Mouse (Mus musculus) embryonic facial prominence, embryonic 15.5 days (tissue): ENCODE results near the gene Pakap. TPM values are rescaled to one million over a fixed set of nuclear protein-coding genes. Genes with fewer than 3 reads are reported as not detected.

ENCODE experiments used
- ATAC-seq: fragments of 200-750 bp; cut with Nextera tagmentation; 2 replicates; pipeline ENCODE4 v1.8.0; 2017; ENCODE audit warnings: low read depth, moderate TSS enrichment; ENCODE audit not compliant: insufficient number of reproducible peaks, low FRiP score, low TSS enrichment
- H3K27ac ChIP-seq: fragments of 300-500 bp; sonication (generic); replicated peaks from 2 replicates; pipeline ENCODE4 v1.5.1; 2015; ENCODE audit warnings: mild to moderate bottlenecking, inconsistent platforms
- H3K27me3 ChIP-seq: fragments of 300-500 bp; sonication (generic); 2 replicates; pipeline ENCODE4 v1.6.1; 2015; ENCODE audit warnings: inconsistent platforms
- H3K36me3 ChIP-seq: fragments of 300-500 bp; sonication (generic); 2 replicates; pipeline ENCODE4 v1.6.1; 2015; ENCODE audit warnings: mild to moderate bottlenecking, inconsistent platforms
- H3K4me1 ChIP-seq: fragments of 300-500 bp; sonication (generic); 2 replicates; pipeline ENCODE4 v1.6.1; 2015; ENCODE audit warnings: inconsistent platforms
- H3K4me2 ChIP-seq: fragments of 300-500 bp; sonication (generic); replicated peaks from 2 replicates; pipeline ENCODE4 v1.6.1; 2015; ENCODE audit warnings: mild to moderate bottlenecking, inconsistent platforms
- H3K4me3 ChIP-seq: fragments of 300-500 bp; sonication (generic); replicated peaks from 2 replicates; pipeline ENCODE4 v1.5.1; 2015; ENCODE audit warnings: mild to moderate bottlenecking, inconsistent platforms
- H3K9ac ChIP-seq: fragments of 300-500 bp; sonication (generic); 2 replicates; pipeline ENCODE4 v1.6.1; 2015; ENCODE audit warnings: inconsistent platforms
- H3K9me3 ChIP-seq: fragments of 300-500 bp; sonication (generic); replicated peaks from 2 replicates; pipeline ENCODE4 v1.6.1; 2016; ENCODE audit warnings: inconsistent platforms
- WGBS: fragments of 180-500 bp; shearing (Covaris S2); methylation state at CpG from one replicate; pipeline ENCODE4 v1.1.7; 2015; 5-methylcytosine and 5-hydroxymethylcytosine counted together
- polyA plus RNA-seq: library from polyadenylated mRNA; unstranded; fragments of >200 nt; fragmentation: Nextera tagmentation; extraction: Ambion mirVana; gene quantifications from 2 replicates; pipeline ENCODE4 v1.2.1, GENCODE M21; 2015

Pakap gene
- polyA plus RNA-seq, 1 experiment from 2014 or later = 27.6 TPM

- ATAC-seq = no peak
- H3K4me1 ChIP-seq = no peaks in the 10 kb centered on the region
- 10% methylated on average over 5 of the region's 5 CpGs for whole genome bisulfite sequencing
- no peak overlapping the region for H3K4me3 ChIP-seq
- no peak overlapping the region for H3K4me2 ChIP-seq
- no peaks in the 10 kb centered on the region for H3K9me3 ChIP-seq
- no peaks in the 10 kb centered on the region for H3K27me3 ChIP-seq
- no peak overlapping the region for H3K9ac ChIP-seq
- no peak overlapping the region for H3K27ac ChIP-seq
- H3K36me3 ChIP-seq = no peaks in the 10 kb centered on the region
Observed at GRCm38 (mm10) chr4:57904211-57904610, 336.2 kb downstream of the Pakap start.

- no peaks in the 10 kb centered on the region for H3K27me3 ChIP-seq
- H3K4me1 ChIP-seq = no peaks in the 10 kb centered on the region
- ATAC-seq = no peak
- H3K27ac ChIP-seq = no peak overlapping the region
- no peak overlapping the region for H3K4me3 ChIP-seq
- 30% methylated on average over 9 of the region's 9 CpGs for WGBS
- H3K9me3 ChIP-seq = no peaks in the 10 kb centered on the region
- H3K4me2 ChIP-seq = no peak overlapping the region
- H3K36me3 ChIP-seq = no peaks in the 10 kb centered on the region
- no peak overlapping the region for H3K9ac ChIP-seq
Observed at GRCm38 (mm10) chr4:57904638-57905037, 336.7 kb downstream of the Pakap start.

GRCm38 (mm10) chr4:57906708-57907107, 338.7 kb downstream of the Pakap start:
- Histone ChIP-seq H3K27ac (no peak overlapping the region), H3K9ac (no peak overlapping the region), H3K9me3 (no peaks in the 10 kb centered on the region), H3K4me2 (no peak overlapping the region), H3K4me3 (no peak overlapping the region), H3K27me3 (no peaks in the 10 kb centered on the region), H3K4me1 (no peaks in the 10 kb centered on the region), H3K36me3 (no peaks in the 10 kb centered on the region)
- no peak for ATAC-seq
- 24% methylated on average over 2 of the region's 2 CpGs for WGBS

- Histone ChIP-seq H3K36me3 (no peaks in the 10 kb centered on the region), H3K4me1 (no peaks in the 10 kb centered on the region), H3K27ac (no peak overlapping the region), H3K4me3 (no peak overlapping the region), H3K4me2 (no peak overlapping the region), H3K9ac (no peak overlapping the region), H3K9me3 (no peaks in the 10 kb centered on the region), H3K27me3 (no peaks in the 10 kb centered on the region)
- ATAC-seq = no peak
- 61% methylated on average over 6 of the region's 6 CpGs for WGBS
Observed at GRCm38 (mm10) chr4:57908860-57909259, 340.9 kb downstream of the Pakap start.

GRCm38 (mm10) chr4:57913021-57913420, 345.0 kb downstream of the Pakap start:
- H3K27me3 ChIP-seq = no peaks in the 10 kb centered on the region
- peaks cover 25% of the 10 kb centered on the region for H3K4me1 ChIP-seq
- H3K36me3 ChIP-seq = no peaks in the 10 kb centered on the region
- H3K4me3 ChIP-seq = no peak overlapping the region
- H3K4me2 ChIP-seq = no peak overlapping the region
- H3K27ac ChIP-seq = no peak overlapping the region
- no peaks in the 10 kb centered on the region for H3K9me3 ChIP-seq
- ATAC-seq = no peak
- H3K9ac ChIP-seq = no peak overlapping the region

GRCm38 (mm10) chr4:57914193-57915190, 346.5 kb downstream of the Pakap start:
- ATAC-seq = no peak
- Histone ChIP-seq H3K4me2 (no peak overlapping the region), H3K27me3 (no peaks in the 10 kb centered on the region), H3K9me3 (no peaks in the 10 kb centered on the region), H3K36me3 (no peaks in the 10 kb centered on the region), H3K4me3 (no peak overlapping the region), H3K27ac (no peak overlapping the region), H3K9ac (no peak overlapping the region), H3K4me1 (peaks cover 25% of the 10 kb centered on the region)
- WGBS = 49% methylated on average over 10 of the region's 10 CpGs

- H3K9me3 ChIP-seq = no peaks in the 10 kb centered on the region
- H3K4me1 ChIP-seq = peaks cover 33% of the 10 kb centered on the region
- no peaks in the 10 kb centered on the region for H3K36me3 ChIP-seq
- no peak overlapping the region for H3K9ac ChIP-seq
- no peak overlapping the region for H3K27ac ChIP-seq
- peak overlapping the region; percentile 10; the same call in 1 of the 2 replicates for H3K4me3 ChIP-seq
- no peak for ATAC-seq
- H3K27me3 ChIP-seq = no peaks in the 10 kb centered on the region
- 41% methylated on average over 17 of the region's 17 CpGs for WGBS
- peak overlapping the region; percentile 31 for H3K4me2 ChIP-seq
Observed at GRCm38 (mm10) chr4:57915216-57915965, 347.4 kb downstream of the Pakap start.

- no peaks in the 10 kb centered on the region for H3K27me3 ChIP-seq
- no peak within 1 kb of the TSS for H3K27ac ChIP-seq
- H3K4me1 ChIP-seq = peaks cover 33% of the 10 kb centered on the region
- H3K4me2 ChIP-seq = peak within 1 kb of the TSS; percentile 31
- no peak within 1 kb of the TSS for H3K9ac ChIP-seq
- no peaks in the 10 kb centered on the region for H3K36me3 ChIP-seq
- no peak for ATAC-seq
- peak within 1 kb of the TSS; percentile 10; the same call in 1 of the 2 replicates for H3K4me3 ChIP-seq
- 21% methylated on average over 9 of the region's 9 CpGs for WGBS
- no peaks in the 10 kb centered on the region for H3K9me3 ChIP-seq
Observed at GRCm38 (mm10) chr4:57916201-57916661, 348.3 kb downstream of the Pakap start, which contains the start of gene D630039A03Rik. D630039A03Rik (minus strand) TSS chr4:57916297.

GRCm38 (mm10) chr4:57916711-57917110, 348.7 kb downstream of the Pakap start:
- peaks cover 33% of the 10 kb centered on the region for H3K4me1 ChIP-seq
- no peak overlapping the region for H3K27ac ChIP-seq
- 75% methylated on average over 4 of the region's 4 CpGs for WGBS
- H3K9me3 ChIP-seq = no peaks in the 10 kb centered on the region
- no peaks in the 10 kb centered on the region for H3K36me3 ChIP-seq
- H3K27me3 ChIP-seq = no peaks in the 10 kb centered on the region
- no peak overlapping the region for H3K9ac ChIP-seq
- 0 out of 2 replicates have a peak overlapping the region, but pooled peaks have one; percentile 31 for H3K4me2 ChIP-seq
- H3K4me3 ChIP-seq = no peak overlapping the region
- ATAC-seq = no peak

GRCm38 (mm10) chr4:57919494-57920423, 351.8 kb downstream of the Pakap start:
- H3K27ac ChIP-seq = no peak overlapping the region
- no peaks in the 10 kb centered on the region for H3K36me3 ChIP-seq
- H3K4me2 ChIP-seq = no peak overlapping the region
- no peak for ATAC-seq
- H3K4me1 ChIP-seq = peaks cover 26% of the 10 kb centered on the region
- H3K9ac ChIP-seq = no peak overlapping the region
- H3K27me3 ChIP-seq = no peaks in the 10 kb centered on the region
- H3K4me3 ChIP-seq = no peak overlapping the region
- no peaks in the 10 kb centered on the region for H3K9me3 ChIP-seq
- whole genome bisulfite sequencing = 14% methylated on average over 8 of the region's 8 CpGs
